Mouse (Mus musculus): ENCODE data around the gene Tcea3.

Gene Tcea3

GRCm38 (mm10) chr4:136317667-136318066 is 70.1 kb downstream of the Tcea3 start:
- no peak for DNase-seq (ENCODE audit: low read depth, low spot score)

DNA sequence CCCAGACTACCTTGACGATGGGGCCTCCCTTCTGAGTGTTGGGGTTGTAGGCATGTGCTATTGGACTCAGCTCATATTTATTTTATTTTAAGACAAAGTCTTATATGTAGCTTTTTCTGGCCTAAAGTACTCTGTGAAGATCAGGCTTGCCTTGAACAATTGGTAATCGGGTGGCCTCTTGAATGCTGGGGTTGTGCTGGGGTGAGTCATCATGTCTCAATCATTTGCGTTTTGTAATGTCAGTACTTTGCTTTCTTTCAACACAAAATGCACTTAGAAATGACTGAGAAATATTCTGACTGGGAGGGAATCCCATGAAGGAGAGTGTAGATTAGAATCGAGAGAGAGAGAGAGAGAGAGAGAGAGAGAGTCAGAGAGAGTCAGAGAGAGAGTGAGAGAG is 72.5 kb downstream of the Tcea3 start:
- no peak for DNase-seq (ENCODE audit: low read depth, low spot score)

DNA sequence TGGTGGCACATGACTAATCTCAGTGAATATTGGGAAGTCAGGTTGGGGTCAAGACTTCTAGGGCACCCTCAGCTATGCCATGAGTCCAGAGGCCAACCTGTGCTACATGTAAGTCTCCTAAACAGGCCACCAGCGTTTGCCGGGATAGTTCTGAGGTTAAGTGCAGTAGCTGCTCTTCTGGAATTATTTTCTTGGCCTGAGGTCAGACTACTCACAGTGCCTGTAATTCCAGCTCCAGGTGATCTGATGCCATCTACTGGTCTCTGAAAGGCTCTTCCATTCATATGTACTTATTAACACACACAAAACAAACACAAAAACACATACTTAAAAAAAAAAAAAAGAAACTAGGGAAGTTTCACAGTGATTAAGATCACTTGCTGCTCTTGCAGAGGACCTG is 76.7 kb downstream of the Tcea3 start:
- DNase-seq (ENCODE audit: low read depth, low spot score) = no peak
